Mouse (Mus musculus) hindbrain, postnatal 0 days (tissue): ENCODE measurements around the gene Tsen34. TPM values are rescaled to one million over a fixed set of nuclear protein-coding genes. Genes with fewer than 3 reads are reported as not detected.
"Not testable (repeated sequence)": the region's sequence is repeated elsewhere in the genome, so short reads cannot be mapped to it uniquely, and the experiment has no call there.

ENCODE experiments used
- ATAC-seq: fragments of 200-750 bp; cut with Nextera tagmentation; 2 replicates; pipeline ENCODE4 v1.8.0; 2017; ENCODE audit warnings: mild to moderate bottlenecking, moderate TSS enrichment, moderate library complexity
- DNase-seq: peaks from one replicate; pipeline ENCODE4 v3.0.0-alpha.2; 2015; ENCODE audit warnings: low spot score
- H3K27ac ChIP-seq: fragments of 300-500 bp; sonication (generic); 2 replicates; pipeline ENCODE4 v1.5.1; 2014; ENCODE audit warnings: mild to moderate bottlenecking
- H3K27me3 ChIP-seq: fragments of 300-500 bp; sonication (generic); 2 replicates; pipeline ENCODE4 v1.6.1; 2014; ENCODE audit warnings: low read length, mixed read lengths; ENCODE audit not compliant: insufficient read depth
- H3K36me3 ChIP-seq: fragments of 300-500 bp; sonication (generic); 2 replicates; pipeline ENCODE4 v1.6.1; 2014; ENCODE audit warnings: low read length, mixed read lengths; ENCODE audit not compliant: insufficient read depth
- H3K4me1 ChIP-seq: fragments of 300-500 bp; sonication (generic); 2 replicates; pipeline ENCODE4 v1.6.1; 2014; ENCODE audit warnings: antibody characterized with exemption, low read length, mixed read lengths; ENCODE audit not compliant: insufficient read depth
- H3K4me2 ChIP-seq: fragments of 300-500 bp; sonication (generic); 2 replicates; pipeline ENCODE4 v1.6.1; 2014; ENCODE audit warnings: low read depth, mild to moderate bottlenecking, low read length, moderate library complexity, mixed read lengths
- H3K4me3 ChIP-seq: fragments of 300-500 bp; sonication (generic); 2 replicates; pipeline ENCODE4 v1.5.1; 2014; ENCODE audit warnings: low read length
- H3K9ac ChIP-seq: fragments of 300-500 bp; sonication (generic); replicated peaks from 2 replicates; pipeline ENCODE4 v1.6.1; 2014; ENCODE audit warnings: mild to moderate bottlenecking, low read length, moderate library complexity, mixed read lengths
- H3K9me3 ChIP-seq: fragments of 300-500 bp; sonication (generic); 2 replicates; pipeline ENCODE4 v1.6.1; 2016; ENCODE audit warnings: low read length, mixed read lengths
- CTCF ChIP-seq: IDR thresholded peaks from 2 replicates; pipeline ENCODE4 v1.5.1; 2016; ENCODE audit warnings: antibody characterized with exemption, control low read depth, low read depth
- WGBS: fragments of 180-500 bp; shearing (Covaris S2); extraction: QIAGEN DNeasy Blood & Tissue Kit; methylation state at CpG from one replicate; pipeline ENCODE4 v1.1.7; 2014; 5-methylcytosine and 5-hydroxymethylcytosine counted together
- polyA plus RNA-seq: library from polyadenylated mRNA; unstranded; fragments of >200 nt; fragmentation: Nextera tagmentation; extraction: Ambion mirVana; gene quantifications from 2 replicates; pipeline ENCODE4 v1.2.1, GENCODE M21; 2015
- total RNA-seq: library from RNA; depleted of rRNA; stranded (reverse); fragments of >200 nt; gene quantifications from 2 replicates; pipeline ENCODE4 v1.2.3, GENCODE M21; 2014

Tsen34 gene
- total and polyA plus RNA-seq, 2 experiments from 2014 or later, result 254 to 417 TPM

DNA sequence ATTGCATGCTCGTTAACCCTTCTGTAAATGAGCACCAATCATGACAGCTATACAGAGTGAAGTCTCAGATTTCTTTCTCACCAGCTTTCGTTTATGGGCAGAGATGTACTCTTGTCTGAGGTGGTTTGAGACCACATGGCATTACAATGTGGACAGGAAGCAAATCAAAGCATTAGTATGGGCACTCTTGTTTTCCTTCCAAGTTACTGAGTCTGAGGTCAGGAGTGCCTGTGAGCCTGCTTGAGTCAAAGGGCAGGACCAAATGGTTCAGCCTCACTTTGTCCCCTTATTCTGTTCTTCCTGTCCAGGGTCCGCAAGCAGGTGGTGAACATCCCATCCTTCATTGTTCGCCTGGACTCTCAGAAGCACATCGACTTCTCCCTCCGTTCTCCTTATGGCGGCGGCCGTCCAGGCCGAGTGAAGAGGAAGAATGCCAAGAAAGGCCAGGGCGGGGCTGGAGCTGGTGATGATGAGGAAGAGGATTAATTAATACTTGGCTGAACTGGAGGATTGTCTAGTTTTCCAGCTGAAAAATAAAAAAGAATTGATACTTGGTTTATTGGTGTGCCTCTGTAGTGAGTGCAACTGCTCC is 13.8 kb downstream of the Tsen34 start:
- no peak for TF ChIP-seq CTCF
- Histone ChIP-seq H3K4me3 (peak overlapping the region; percentile 71), H3K9me3 (no peaks in the 10 kb centered on the region), H3K36me3 (peaks cover 9% of the 10 kb centered on the region), H3K27me3 (no peaks in the 10 kb centered on the region), H3K27ac (no peak overlapping the region), H3K4me1 (peaks cover 10% of the 10 kb centered on the region), H3K4me2 (peak overlapping the region; percentile 87), H3K9ac (peak overlapping the region; percentile 65; the same call in 1 of the 2 replicates)
- WGBS, result 45% methylated on average over 11 of the region's 11 CpGs
- ATAC-seq (no peak), DNase-seq (no peak)

DNA sequence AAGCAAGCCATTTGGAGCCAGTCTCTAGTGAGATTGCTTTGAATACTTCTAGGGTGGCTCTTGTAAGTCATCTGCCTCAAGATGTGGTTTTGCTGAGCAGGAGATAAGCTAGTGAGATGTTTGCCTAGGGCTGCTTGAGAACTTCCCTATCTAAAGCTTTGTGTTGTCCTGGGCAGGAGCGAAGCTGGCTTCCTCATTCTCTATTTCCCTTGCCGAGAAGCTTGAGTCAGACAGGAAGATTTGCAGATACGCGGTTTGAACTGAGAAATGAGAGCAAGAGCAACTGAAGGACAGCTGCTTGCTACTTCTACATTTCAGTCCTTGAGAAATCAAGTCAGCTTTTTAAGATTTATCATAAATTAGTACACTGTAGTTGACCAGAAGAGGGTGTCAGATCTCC is 14.4 kb downstream of the Tsen34 start:
- no peak overlapping the region for H3K4me2 ChIP-seq

DNA sequence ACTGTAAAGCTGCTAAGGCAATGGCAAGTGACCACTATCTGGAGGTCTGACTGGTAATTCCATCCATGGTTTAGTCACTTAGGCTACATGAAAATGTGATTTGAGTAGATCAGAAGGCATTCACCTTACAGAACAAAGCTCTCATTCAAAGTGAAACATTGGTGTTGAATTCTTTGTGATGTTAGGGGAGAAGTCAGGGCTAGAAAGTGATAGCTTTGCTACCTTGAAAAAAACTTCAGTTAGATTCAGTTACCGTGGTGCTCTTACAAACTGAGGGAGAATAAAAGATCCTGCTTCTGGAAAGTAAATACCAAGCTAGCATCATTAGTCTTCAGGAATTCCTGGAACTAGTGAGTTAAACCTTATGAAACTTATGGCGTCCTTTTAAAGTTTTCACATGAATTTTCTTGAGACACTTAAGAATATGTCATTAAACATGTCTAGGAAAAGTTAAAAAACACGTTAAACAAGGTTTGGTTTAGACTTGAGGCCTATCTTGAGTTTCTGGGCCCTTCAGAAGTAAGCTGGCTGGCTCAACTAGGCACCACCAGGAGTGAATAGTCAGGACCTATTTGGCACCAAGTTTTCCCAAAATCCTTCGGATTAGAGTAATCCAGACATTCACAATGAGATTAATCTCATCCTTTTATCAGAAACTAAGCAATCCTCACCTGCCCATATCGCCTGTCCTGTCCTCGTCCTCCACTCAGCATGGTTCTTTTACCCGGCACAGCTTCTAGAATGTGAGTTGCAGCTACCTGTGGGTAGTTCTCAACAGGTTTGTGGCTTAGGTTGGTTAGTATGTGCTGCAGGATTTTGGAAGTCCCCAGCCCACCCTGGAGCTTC is 15.1 kb downstream of the Tsen34 start:
- H3K4me1 ChIP-seq, result peaks cover 10% of the 10 kb centered on the region
- no peak for TF ChIP-seq CTCF
- no peaks in the 10 kb centered on the region for H3K9me3 ChIP-seq
- no peak for DNase-seq
- no peak overlapping the region for H3K9ac ChIP-seq
- no peak overlapping the region for H3K4me2 ChIP-seq
- no peak for ATAC-seq
- H3K36me3 ChIP-seq, result peaks cover 9% of the 10 kb centered on the region
- WGBS, result 31% methylated on average over 7 of the region's 7 CpGs
- no peak overlapping the region for H3K4me3 ChIP-seq
- H3K27me3 ChIP-seq, result no peaks in the 10 kb centered on the region
- no peak overlapping the region for H3K27ac ChIP-seq

More for the DNA sequence above, 14.4 kb downstream of the Tsen34 start:
- Histone ChIP-seq H3K4me3 (no peak overlapping the region), H3K4me1 (peaks cover 10% of the 10 kb centered on the region), H3K36me3 (peaks cover 9% of the 10 kb centered on the region), H3K27me3 (no peaks in the 10 kb centered on the region), H3K27ac (no peak overlapping the region), H3K9ac (no peak overlapping the region), H3K9me3 (no peaks in the 10 kb centered on the region)
- ATAC-seq (no peak), DNase-seq (no peak)
- no peak for TF ChIP-seq CTCF
- 59% methylated on average over 4 of the region's 4 CpGs for WGBS

DNA sequence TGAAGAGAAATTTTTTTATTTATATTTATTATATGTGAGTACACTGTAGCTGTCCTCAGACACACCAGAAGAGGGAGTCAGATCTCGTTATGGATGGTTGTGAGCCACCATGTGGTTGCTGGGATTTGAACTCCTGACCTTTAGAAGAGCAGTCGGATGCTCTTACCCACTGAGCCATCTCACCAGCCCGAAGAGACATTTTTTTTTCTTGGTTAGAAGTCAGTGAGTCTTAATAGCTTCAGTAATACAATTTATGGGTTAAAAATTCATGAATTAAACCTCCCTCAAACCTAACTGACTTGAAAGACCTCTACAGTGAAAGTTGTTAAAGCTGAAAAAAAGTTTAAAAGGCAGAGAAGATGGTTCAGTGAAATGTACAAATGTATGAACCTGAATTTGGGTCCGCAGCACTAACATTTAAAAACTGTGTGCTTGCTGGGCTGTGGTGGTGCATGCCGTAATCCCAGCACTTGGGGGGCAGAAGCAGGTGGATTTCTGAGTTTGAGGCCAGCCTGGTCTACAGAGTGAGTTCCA is 15.9 kb downstream of the Tsen34 start:
- 38% methylated on average over 5 of the region's 5 CpGs for WGBS
- ATAC-seq, result not testable (repeated sequence)

DNA sequence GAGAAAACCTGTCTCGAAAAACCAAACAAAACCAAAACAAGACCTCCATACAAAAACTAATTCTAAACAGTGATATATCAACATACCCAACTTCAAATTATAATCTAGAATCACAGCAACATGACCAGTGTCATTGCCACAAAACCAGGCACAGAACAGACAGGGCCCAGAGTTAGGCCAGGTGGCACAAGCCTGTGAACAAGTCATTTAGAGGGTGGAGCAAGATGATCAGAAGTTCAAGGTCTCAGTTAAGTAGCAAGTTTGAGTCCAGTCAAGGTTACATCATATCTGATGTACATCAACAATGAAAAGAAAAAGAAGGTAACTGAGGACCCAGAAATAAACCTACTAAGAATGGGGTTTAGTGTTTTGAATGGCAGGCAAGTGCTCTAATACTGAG is 16.3 kb downstream of the Tsen34 start:
- no peak for TF ChIP-seq CTCF
- Histone ChIP-seq H3K4me1 (peaks cover 10% of the 10 kb centered on the region), H3K27ac (no peak overlapping the region), H3K4me2 (no peak overlapping the region), H3K36me3 (peaks cover 9% of the 10 kb centered on the region), H3K27me3 (no peaks in the 10 kb centered on the region), H3K9me3 (no peaks in the 10 kb centered on the region), H3K9ac (no peak overlapping the region), H3K4me3 (no peak overlapping the region)
- DNase-seq (no peak), ATAC-seq (no peak)
- 54% methylated on average over 1 of the region's 1 CpGs for WGBS

More for the DNA sequence above, 15.9 kb downstream of the Tsen34 start:
- DNase-seq, H3K4me3 ChIP-seq, H3K9me3 ChIP-seq, H3K9ac ChIP-seq, H3K27ac ChIP-seq, H3K4me1 ChIP-seq, H3K4me2 ChIP-seq, H3K27me3 ChIP-seq, H3K36me3 ChIP-seq: not testable (repeated sequence)

DNA sequence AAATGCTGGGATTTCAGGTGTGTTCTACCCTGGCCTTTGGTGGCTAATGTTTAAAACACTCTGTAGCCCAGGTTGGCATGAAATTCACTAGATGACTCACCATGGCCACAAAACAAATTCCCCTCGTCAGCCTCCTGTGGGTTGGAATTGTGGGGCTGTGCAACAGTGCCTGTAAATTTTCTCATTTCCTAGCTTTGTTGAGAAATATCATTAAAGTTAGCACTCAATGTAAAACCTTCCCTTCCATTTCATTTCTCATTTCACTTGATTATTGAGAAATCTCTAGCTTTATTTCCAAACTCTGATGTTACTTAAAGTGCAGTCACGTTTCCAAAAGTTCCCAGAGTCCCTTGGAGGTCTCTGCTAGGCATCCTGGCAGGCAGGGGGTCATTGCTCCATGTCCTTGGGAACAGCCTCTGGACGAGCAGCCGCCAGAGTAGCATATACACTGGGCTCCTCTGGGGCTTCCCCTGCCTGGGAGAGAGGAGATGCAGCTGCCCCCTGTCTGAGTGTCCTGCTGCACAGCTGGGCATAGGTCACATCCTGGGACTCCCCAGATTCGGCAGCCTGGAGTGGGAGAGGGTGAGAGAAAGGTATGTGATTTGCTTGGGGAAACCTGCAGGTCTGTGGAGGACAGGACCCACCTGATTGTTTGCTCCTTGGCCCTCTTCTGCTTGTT is 19.7 kb downstream of the Tsen34 start:
- Histone ChIP-seq H3K4me3 (no peak overlapping the region), H3K9ac (no peak overlapping the region), H3K27ac (no peak overlapping the region), H3K4me2 (no peak overlapping the region), H3K4me1 (no peaks in the 10 kb centered on the region), H3K36me3 (0 out of 2 replicates have a peak, but pooled peaks cover 3% of the 10 kb centered on the region), H3K27me3 (no peaks in the 10 kb centered on the region), H3K9me3 (no peaks in the 10 kb centered on the region)
- ATAC-seq (no peak), DNase-seq (no peak)
- WGBS, result 38% methylated on average over 5 of the region's 5 CpGs
- TF ChIP-seq CTCF, result no peak
